Mouse (Mus musculus) neural tube, embryonic 10.5 days (tissue): Measurements from ENCODE around the gene Ccdc47.
"Not testable (repeated sequence)": the region's sequence is repeated elsewhere in the genome, so short reads cannot be mapped to it uniquely, and the experiment has no call there.

Experiments used
- DNase-seq: peaks from one replicate; pipeline ENCODE4 v3.0.0-alpha.2; 2017; ENCODE audit warnings: low spot score; ENCODE audit errors: extremely low spot score

The Ccdc47 gene

GRCm38 (mm10) chr11:106215927-106216729 lies at the start of gene Ccdc47:
Gene Ccdc47, minus strand, starts transcription at chr11:106216344.
- DNase-seq, result peak; percentile 92

- DNase-seq, result no peak
These were observed 49.4 kb upstream of the Ccdc47 start for GRCm38 (mm10) chr11:106265570-106265969.

- DNase-seq, result no peak
These were observed 48.8 kb upstream of the Ccdc47 start for GRCm38 (mm10) chr11:106264988-106265387.

DNA sequence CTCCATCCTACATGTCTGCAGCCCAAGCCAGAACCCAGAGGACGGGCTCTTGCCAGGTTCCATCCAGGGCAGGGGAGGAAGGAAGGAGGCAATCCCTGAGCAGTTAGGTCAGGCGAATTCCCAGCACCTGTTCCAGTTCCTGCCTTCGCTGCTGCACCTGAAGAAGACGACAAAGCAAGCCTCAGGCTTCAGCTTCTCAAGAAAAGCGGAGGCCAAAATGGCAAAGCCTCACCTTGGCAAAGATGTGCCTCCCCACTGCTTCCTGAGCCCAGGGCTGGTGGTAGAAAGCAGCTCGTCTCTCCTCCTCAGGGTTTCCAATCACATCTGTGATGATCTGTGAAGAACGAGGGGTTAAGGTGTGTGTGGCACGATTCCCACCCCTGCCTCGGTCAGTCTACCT lies 47.8 kb upstream of the Ccdc47 start:
- no peak for DNase-seq

DNA sequence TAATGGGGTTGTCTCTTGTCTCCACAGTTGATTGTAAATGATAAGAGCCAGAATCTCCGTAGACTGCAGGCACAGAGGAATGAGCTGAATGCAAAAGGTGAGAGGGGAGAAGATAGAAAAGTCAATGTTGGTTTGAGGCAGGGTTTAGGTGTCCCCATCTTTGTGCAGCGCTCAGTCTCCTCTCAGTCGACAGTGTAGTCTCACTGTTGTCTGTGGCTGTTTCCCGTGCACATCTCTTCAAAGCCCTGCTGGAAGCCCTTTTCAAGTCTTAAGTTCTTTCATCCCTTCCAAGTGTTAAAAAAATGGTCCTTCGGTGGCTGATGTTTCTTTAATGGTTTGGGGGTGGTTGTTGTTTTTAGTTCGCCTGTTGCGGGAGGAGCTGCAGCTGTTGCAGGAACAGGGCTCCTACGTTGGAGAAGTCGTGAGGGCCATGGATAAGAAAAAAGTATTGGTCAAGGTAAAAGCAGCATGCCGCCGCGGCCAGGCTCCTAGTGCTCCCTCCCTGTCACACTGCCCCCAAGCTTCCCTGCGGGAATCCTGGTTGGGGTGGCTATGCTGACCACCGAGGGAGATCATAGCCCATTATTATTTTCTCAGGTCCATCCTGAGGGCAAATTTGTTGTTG lies 44.8 kb upstream of the Ccdc47 start:
- DNase-seq, result no peak

GRCm38 (mm10) chr11:106256775-106257174 lies 40.6 kb upstream of the Ccdc47 start:
- DNase-seq, result no peak

DNA sequence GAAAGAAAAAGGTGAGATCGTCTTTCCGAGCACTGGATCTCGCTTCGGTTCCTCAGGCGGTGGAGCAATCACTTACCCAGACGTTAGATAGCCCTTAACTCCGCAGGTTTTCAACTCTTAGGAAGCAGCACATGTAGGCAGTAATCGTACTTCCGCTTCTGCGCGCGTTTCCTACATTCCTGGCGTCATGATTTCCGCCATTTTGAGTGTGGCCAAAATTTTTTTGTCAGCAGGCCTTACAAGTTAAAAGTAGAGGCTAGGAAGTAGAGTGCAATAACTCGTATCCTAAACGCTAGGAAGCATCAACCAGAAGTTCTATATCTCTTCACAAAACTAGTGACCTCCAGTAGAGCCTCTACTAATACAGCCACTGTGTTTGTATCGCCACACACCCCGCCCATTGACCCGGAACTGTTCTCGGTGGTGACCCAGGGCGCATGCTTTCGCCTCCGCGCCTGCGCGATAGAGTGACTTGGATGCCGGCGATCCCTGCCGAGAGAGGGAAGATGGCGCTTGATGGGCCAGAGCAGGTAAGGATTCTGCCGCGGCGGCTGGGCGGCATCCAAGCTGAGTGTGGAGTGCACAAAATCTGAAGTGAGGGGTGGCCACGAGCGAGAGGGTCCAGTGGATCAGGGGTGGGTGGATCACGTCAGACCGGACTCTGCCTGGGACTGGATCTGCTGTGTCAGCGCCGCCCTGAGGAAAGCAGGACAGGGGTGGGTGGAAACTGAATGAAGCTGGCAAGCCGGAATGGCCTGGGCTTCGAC lies 39.7 kb upstream of the Ccdc47 start, which contains the start of the genes Ftsj3 and Psmc5:
TSS of gene Ftsj3 (minus strand) at position 395 of the 767 bp plus-strand sequence.
TSS of gene Psmc5 (plus strand) at position 470 of the 767 bp plus-strand sequence.
- peak; percentile 98 for DNase-seq

- DNase-seq, result no peak
These were observed 39.0 kb upstream of the Ccdc47 start for GRCm38 (mm10) chr11:106255174-106255573.

DNA sequence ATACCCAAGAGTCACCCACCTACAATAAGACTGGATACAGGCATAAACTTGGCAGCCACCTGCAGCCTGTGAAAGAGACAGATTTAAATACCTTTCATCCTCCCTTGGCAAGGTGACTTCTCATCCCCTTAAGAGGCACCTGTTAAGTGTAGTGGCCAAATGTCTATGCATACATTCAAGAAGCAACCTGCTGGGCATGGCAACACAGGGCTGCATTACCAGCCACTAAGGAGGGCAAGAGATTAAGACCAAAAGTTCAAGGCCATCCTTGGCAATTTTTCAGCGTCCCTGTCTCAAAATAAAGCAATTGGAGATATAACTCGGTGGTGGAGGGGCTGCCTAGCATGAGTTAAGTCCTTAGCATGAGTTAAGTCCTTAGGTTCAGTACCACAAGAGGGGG lies 38.6 kb upstream of the Ccdc47 start:
- no peak for DNase-seq

DNA sequence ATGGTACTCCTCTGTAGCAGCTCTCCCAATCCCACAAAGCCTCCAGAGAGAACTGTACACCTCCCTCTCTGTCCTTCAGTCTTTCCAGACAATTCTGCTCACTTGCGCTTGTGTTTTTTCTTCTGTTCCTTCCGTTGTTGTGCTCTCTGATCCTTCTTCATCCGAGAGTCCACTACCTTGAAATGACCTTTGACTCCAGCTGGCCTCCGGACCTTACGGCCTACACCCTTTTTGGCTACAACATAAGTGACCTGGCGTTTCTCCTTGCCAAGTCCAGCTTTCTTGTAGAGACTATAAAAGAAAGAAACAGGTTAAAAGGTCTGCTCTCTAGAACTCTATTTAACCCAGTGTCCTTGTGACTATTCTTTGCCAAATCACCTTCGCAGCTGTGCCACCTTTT lies 33.2 kb upstream of the Ccdc47 start:
- DNase-seq, result no peak

DNA sequence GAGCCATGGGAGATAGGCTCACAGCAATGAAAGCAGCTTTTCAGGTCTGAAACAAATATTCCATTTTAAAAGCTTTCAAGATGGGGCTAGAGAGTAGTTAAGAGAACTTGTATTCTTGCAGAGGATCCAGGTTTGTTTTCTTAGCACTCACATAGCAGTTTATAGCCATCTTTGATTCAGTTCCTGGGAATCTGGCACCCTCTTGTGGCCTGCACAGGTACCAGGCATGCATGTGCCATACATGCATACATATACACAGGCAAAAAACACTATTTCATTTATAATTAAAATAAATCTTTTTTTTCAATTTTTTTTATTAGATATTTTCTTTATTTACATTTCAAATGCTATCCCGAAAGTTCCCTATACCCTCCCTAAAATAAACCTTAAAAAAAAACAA lies 30.7 kb upstream of the Ccdc47 start:
- DNase-seq, result no peak

- not testable (repeated sequence) for DNase-seq
These were observed 17.8 kb upstream of the Ccdc47 start for GRCm38 (mm10) chr11:106233978-106234377.

- DNase-seq, result no peak
These were observed 4.5 kb upstream of the Ccdc47 start for GRCm38 (mm10) chr11:106220603-106221002.

DNA sequence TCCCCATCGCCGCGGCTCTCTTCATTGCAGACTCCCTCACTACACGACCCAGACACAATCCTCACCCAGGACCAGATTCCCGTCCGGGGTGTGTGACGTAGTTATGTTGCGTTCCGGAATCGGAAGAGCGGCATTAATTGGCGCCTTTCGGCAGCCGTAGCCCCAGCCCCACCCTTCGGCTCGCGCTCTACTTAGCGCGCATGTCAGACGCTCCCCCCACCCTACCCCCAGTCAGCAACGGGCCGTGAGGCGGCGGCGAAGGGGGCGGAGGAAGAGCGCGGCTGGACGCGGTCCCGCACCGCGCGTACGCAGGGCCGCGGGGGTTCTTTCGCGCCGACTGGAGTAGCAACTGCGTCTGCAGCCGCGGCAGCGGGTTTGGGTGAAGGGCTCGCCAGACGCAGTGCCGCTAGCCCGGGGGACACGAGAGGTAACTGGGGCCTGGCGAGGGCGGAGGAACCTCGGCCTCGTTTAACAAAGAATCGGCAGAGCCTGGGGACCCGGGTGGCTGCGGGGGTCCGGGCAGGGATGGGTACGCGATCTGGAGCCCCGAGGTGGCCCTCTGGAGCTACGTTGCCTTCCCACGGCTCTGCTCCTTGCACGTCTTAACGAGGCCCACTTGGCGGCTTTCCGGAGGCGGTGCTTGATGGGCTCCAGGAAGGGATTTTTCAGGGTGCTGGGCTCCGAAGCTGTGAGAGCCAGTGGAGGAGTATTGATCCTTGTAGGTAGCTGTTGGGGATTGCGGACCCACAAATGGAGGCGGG lies 766 bp upstream of the Ccdc47 start, which contains the start of gene Ddx42:
TSS of gene Ddx42 (plus strand) at position 197 of the 761 bp plus-strand sequence.
- peak; percentile 90 for DNase-seq

DNA sequence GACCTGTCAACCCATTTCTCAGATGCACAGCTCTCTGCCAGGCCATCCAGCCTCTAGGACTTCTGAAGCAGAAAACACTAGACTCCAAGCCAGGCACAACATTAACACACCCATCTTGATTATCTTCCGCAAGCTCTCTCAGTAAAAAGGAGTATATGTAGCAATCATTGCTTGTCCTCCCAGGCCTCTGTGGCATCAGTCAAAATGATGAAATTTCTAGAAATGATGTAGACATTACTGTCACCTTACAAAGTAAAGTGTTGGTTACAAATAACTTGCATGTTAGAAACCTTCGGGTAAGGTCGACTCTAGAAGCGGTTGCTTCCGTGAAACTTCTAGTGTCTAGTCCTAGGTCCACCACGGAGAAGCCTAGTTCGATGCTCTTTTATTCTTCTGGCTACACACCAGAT lies 689 bp downstream of the Ccdc47 start:
- no peak for DNase-seq

DNA sequence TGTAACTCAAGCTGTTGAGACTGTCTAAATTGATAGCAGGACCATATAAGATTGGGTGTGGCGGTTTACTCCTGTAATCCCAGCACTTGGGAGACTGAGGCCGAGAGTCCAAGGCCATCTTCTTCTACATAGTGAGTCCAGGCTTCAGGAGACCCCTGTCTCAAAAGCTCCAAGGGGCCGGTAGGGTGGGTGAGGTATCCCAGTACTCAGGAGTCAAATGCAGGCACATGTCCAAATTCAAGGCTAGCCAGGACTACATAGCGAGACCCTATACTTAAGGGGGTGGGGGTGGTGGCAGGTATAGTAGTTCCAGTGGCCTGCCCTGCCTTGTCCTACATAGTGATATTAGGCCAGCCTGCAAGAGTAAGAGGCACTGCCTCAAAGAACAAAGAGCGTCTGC lies 1.3 kb downstream of the Ccdc47 start:
- no peak for DNase-seq

- no peak for DNase-seq
These were observed 3.4 kb downstream of the Ccdc47 start for GRCm38 (mm10) chr11:106212771-106213170.

- DNase-seq, result no peak
These were observed 14.1 kb downstream of the Ccdc47 start, which contains the start of gene Strada for GRCm38 (mm10) chr11:106202123-106202465. Gene Strada, minus strand, starts transcription at chr11:106202168.

GRCm38 (mm10) chr11:106201337-106202122 lies 14.6 kb downstream of the Ccdc47 start:
- DNase-seq, result no peak

GRCm38 (mm10) chr11:106200756-106201155 lies 15.4 kb downstream of the Ccdc47 start:
- DNase-seq, result no peak
